Mouse (Mus musculus): ENCODE data around the gene Tmbim6. TPM values are rescaled to one million over a fixed set of nuclear protein-coding genes. Genes with fewer than 3 reads are reported as not detected.

The Tmbim6 gene
- polyA plus RNA-seq, 1 experiment from 2014 or later = 359 TPM

GRCm38 (mm10) chr15:99420521-99421014 is 27.9 kb downstream of the Tmbim6 start:
- no peaks in the 10 kb centered on the region for H3K9me3 ChIP-seq (replicated peaks; ENCODE audit: control insufficient read depth, low read length)
- H3K9ac ChIP-seq (ENCODE audit: low read depth, low read length) = no peak overlapping the region
- H3K36me3 ChIP-seq (ENCODE audit: control insufficient read depth, insufficient read depth) = no peaks in the 10 kb centered on the region
- peak overlapping the region; percentile 22 for H3K4me2 ChIP-seq (ENCODE audit: low read depth, low read length)
- 12% methylated on average over 12 of the region's 12 CpGs for WGBS (ENCODE audit: insufficient replicate concordance)
- peak; percentile 19; the same call in 1 of the 2 replicates for ATAC-seq (ENCODE audit: low read depth)
- H3K27ac ChIP-seq (ENCODE audit: low read length) = peak overlapping the region; percentile 43; the same call in 1 of the 2 replicates
- H3K27me3 ChIP-seq (ENCODE audit: control insufficient read depth, insufficient read depth, low read depth, low read length) = no peaks in the 10 kb centered on the region
- H3K4me1 ChIP-seq (ENCODE audit: control insufficient read depth, low read depth, low read length) = peaks cover 15% of the 10 kb centered on the region
- no peak overlapping the region for H3K4me3 ChIP-seq (ENCODE audit: low read depth, low read length)

- Histone ChIP-seq H3K27me3 (ENCODE audit: control insufficient read depth, insufficient read depth, low read depth, low read length) (no peaks in the 10 kb centered on the region), H3K27ac (ENCODE audit: low read length) (peak overlapping the region; percentile 43; the same call in 1 of the 2 replicates), H3K4me2 (ENCODE audit: low read depth, low read length) (peak overlapping the region; percentile 22), H3K9me3 (replicated peaks; ENCODE audit: control insufficient read depth, low read length) (no peaks in the 10 kb centered on the region), H3K9ac (ENCODE audit: low read depth, low read length) (no peak overlapping the region), H3K36me3 (ENCODE audit: control insufficient read depth, insufficient read depth) (no peaks in the 10 kb centered on the region), H3K4me3 (ENCODE audit: low read depth, low read length) (no peak overlapping the region), H3K4me1 (ENCODE audit: control insufficient read depth, low read depth, low read length) (peaks cover 14% of the 10 kb centered on the region)
- ATAC-seq (ENCODE audit: low read depth) = peak; percentile 22; the same call in 1 of the 2 replicates
- WGBS (ENCODE audit: insufficient replicate concordance) = 43% methylated on average over 9 of the region's 9 CpGs
These were observed 28.5 kb downstream of the Tmbim6 start for GRCm38 (mm10) chr15:99421152-99421551.

- WGBS (ENCODE audit: insufficient replicate concordance) = 56% methylated on average over 8 of the region's 8 CpGs
- no peak overlapping the region for H3K9ac ChIP-seq (ENCODE audit: low read depth, low read length)
- ATAC-seq (ENCODE audit: low read depth) = no peak
- peaks cover 10% of the 10 kb centered on the region for H3K4me1 ChIP-seq (ENCODE audit: control insufficient read depth, low read depth, low read length)
- no peak overlapping the region for H3K4me3 ChIP-seq (ENCODE audit: low read depth, low read length)
- H3K4me2 ChIP-seq (ENCODE audit: low read depth, low read length) = no peak overlapping the region
- H3K36me3 ChIP-seq (ENCODE audit: control insufficient read depth, insufficient read depth) = no peaks in the 10 kb centered on the region
- H3K27me3 ChIP-seq (ENCODE audit: control insufficient read depth, insufficient read depth, low read depth, low read length) = no peaks in the 10 kb centered on the region
- H3K27ac ChIP-seq (ENCODE audit: low read length) = no peak overlapping the region; the same call in 1 of the 2 replicates
- H3K9me3 ChIP-seq (replicated peaks; ENCODE audit: control insufficient read depth, low read length) = no peaks in the 10 kb centered on the region
These were observed 29.0 kb downstream of the Tmbim6 start for GRCm38 (mm10) chr15:99421676-99422075.

DNA sequence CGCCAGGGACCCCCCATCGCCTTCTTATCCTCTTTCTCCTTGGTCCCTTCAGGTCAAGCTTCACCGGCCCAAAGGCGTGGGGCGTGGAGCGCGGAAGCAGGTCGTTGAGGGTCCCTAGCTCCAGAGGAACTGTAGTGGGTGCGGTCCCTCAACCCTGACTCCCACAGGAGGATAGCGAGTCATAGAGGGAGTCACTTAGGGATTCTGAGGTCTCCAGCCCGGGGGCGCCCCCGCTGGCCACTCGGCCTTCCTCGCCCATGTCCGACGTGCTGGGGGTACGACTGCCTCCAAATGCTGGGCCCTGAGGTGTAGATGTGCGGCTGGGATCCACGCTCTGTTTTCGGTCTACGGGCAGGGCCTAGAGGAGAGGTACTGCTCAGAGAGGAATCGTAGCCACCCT is 29.9 kb downstream of the Tmbim6 start:
- H3K27me3 ChIP-seq (ENCODE audit: control insufficient read depth, insufficient read depth, low read depth, low read length) = no peaks in the 10 kb centered on the region
- no peak overlapping the region for H3K9ac ChIP-seq (ENCODE audit: low read depth, low read length)
- H3K36me3 ChIP-seq (ENCODE audit: control insufficient read depth, insufficient read depth) = no peaks in the 10 kb centered on the region
- H3K4me3 ChIP-seq (ENCODE audit: low read depth, low read length) = no peak overlapping the region
- no peak overlapping the region for H3K4me2 ChIP-seq (ENCODE audit: low read depth, low read length)
- H3K4me1 ChIP-seq (ENCODE audit: control insufficient read depth, low read depth, low read length) = peaks cover 6% of the 10 kb centered on the region
- H3K27ac ChIP-seq (ENCODE audit: low read length) = no peak overlapping the region
- no peaks in the 10 kb centered on the region for H3K9me3 ChIP-seq (replicated peaks; ENCODE audit: control insufficient read depth, low read length)
- whole genome bisulfite sequencing (ENCODE audit: insufficient replicate concordance) = 81% methylated on average over 23 of the region's 23 CpGs
- no peak for ATAC-seq (ENCODE audit: low read depth)

- no peak for ATAC-seq (ENCODE audit: low read depth)
- Histone ChIP-seq H3K9me3 (replicated peaks; ENCODE audit: control insufficient read depth, low read length) (no peaks in the 10 kb centered on the region), H3K4me3 (ENCODE audit: low read depth, low read length) (no peak overlapping the region)
These were observed 30.4 kb downstream of the Tmbim6 start for GRCm38 (mm10) chr15:99423131-99423530.

GRCm38 (mm10) chr15:99423884-99424283 is 31.2 kb downstream of the Tmbim6 start:
- no peaks in the 10 kb centered on the region for H3K9me3 ChIP-seq (replicated peaks; ENCODE audit: control insufficient read depth, low read length)
- no peak for ATAC-seq (ENCODE audit: low read depth)
- no peak overlapping the region for H3K27ac ChIP-seq (ENCODE audit: low read length)
- no peaks in the 10 kb centered on the region for H3K36me3 ChIP-seq (ENCODE audit: control insufficient read depth, insufficient read depth)
- H3K9ac ChIP-seq (ENCODE audit: low read depth, low read length) = no peak overlapping the region
- no peaks in the 10 kb centered on the region for H3K27me3 ChIP-seq (ENCODE audit: control insufficient read depth, insufficient read depth, low read depth, low read length)
- H3K4me2 ChIP-seq (ENCODE audit: low read depth, low read length) = no peak overlapping the region
- peaks cover 6% of the 10 kb centered on the region for H3K4me1 ChIP-seq (ENCODE audit: control insufficient read depth, low read depth, low read length)
- no peak overlapping the region for H3K4me3 ChIP-seq (ENCODE audit: low read depth, low read length)
- WGBS (ENCODE audit: insufficient replicate concordance) = 83% methylated on average over 9 of the region's 9 CpGs

More at GRCm38 (mm10) chr15:99423131-99423530, 30.4 kb downstream of the Tmbim6 start:
- no peaks in the 10 kb centered on the region for H3K27me3 ChIP-seq (ENCODE audit: control insufficient read depth, insufficient read depth, low read depth, low read length)
- no peaks in the 10 kb centered on the region for H3K36me3 ChIP-seq (ENCODE audit: control insufficient read depth, insufficient read depth)
- no peak overlapping the region for H3K4me2 ChIP-seq (ENCODE audit: low read depth, low read length)
- H3K27ac ChIP-seq (ENCODE audit: low read length) = no peak overlapping the region
- H3K4me1 ChIP-seq (ENCODE audit: control insufficient read depth, low read depth, low read length) = peaks cover 6% of the 10 kb centered on the region
- 73% methylated on average over 10 of the region's 10 CpGs for WGBS (ENCODE audit: insufficient replicate concordance)
- no peak overlapping the region for H3K9ac ChIP-seq (ENCODE audit: low read depth, low read length)

DNA sequence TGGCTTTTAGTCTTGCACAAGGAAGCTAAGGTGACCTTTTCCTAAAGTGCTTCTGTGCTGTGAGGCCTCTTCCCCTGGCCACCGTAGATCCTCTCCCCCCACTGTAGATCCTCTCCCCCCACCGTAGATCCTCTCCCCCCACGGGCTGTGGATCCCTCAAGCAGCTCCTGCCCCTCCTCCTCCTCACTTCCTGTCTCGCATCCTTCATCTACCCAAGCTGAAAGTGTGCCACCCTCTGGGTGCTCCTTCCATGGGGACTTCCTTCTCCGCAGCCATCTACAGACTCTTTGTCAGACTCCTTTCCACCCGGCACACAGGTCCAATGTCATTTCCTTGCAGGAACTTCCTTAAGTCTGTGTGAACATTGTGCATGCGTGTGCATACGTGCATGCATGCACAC is 37.7 kb downstream of the Tmbim6 start:
- Histone ChIP-seq H3K4me1 (ENCODE audit: control insufficient read depth, low read depth, low read length) (no peaks in the 10 kb centered on the region), H3K9ac (ENCODE audit: low read depth, low read length) (no peak overlapping the region), H3K9me3 (replicated peaks; ENCODE audit: control insufficient read depth, low read length) (no peaks in the 10 kb centered on the region), H3K4me3 (ENCODE audit: low read depth, low read length) (no peak overlapping the region), H3K27me3 (ENCODE audit: control insufficient read depth, insufficient read depth, low read depth, low read length) (no peaks in the 10 kb centered on the region), H3K36me3 (ENCODE audit: control insufficient read depth, insufficient read depth) (no peaks in the 10 kb centered on the region), H3K4me2 (ENCODE audit: low read depth, low read length) (no peak overlapping the region), H3K27ac (ENCODE audit: low read length) (no peak overlapping the region)
- WGBS (ENCODE audit: insufficient replicate concordance) = 59% methylated on average over 8 of the region's 8 CpGs
- ATAC-seq (ENCODE audit: low read depth) = no peak

DNA sequence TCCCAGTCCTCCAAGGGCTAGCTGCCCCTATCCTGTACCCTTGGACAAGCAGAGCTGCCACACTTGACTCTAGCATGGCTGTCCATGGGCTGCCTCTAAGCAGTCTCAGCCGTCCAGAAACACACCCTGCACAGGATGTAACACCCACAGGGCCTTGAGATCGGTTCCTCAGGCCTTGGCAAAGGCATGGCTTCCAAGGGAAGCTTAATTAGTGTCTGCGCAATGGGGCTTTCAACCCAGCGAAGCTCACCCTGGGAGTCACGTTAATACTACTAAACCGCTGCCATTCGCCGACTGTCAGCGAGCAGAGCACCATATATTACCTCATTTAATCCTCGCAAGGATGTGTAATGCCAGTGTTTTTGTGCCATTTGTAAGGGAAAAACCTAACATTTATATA is 38.4 kb downstream of the Tmbim6 start:
- Histone ChIP-seq H3K36me3 (ENCODE audit: control insufficient read depth, insufficient read depth) (no peaks in the 10 kb centered on the region), H3K27ac (ENCODE audit: low read length) (no peak overlapping the region), H3K9ac (ENCODE audit: low read depth, low read length) (no peak overlapping the region), H3K4me2 (ENCODE audit: low read depth, low read length) (no peak overlapping the region), H3K27me3 (ENCODE audit: control insufficient read depth, insufficient read depth, low read depth, low read length) (no peaks in the 10 kb centered on the region), H3K4me3 (ENCODE audit: low read depth, low read length) (no peak overlapping the region), H3K9me3 (replicated peaks; ENCODE audit: control insufficient read depth, low read length) (no peaks in the 10 kb centered on the region), H3K4me1 (ENCODE audit: control insufficient read depth, low read depth, low read length) (no peaks in the 10 kb centered on the region)
- no peak for ATAC-seq (ENCODE audit: low read depth)
- 81% methylated on average over 10 of the region's 10 CpGs for WGBS (ENCODE audit: insufficient replicate concordance)

DNA sequence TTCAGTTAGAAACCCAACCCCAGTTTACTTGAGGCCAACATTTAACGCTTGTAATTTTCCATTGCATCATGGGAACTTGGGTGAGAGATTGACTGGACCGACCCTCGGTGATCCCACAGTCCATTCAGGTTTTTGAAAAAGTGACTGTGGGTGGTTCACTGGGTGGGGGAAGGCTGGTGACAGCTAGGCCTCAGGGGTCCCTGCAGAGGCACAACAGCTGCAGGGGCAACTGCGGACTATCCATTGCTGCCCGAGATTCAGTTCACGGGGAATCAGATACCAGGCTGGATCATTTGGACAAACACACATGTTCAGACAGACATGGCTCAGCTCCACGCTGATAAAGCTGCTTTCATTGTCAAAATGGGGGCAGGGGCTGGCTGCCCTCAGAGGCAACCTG is 38.8 kb downstream of the Tmbim6 start:
- H3K27me3 ChIP-seq (ENCODE audit: control insufficient read depth, insufficient read depth, low read depth, low read length) = no peaks in the 10 kb centered on the region

More for the DNA sequence above, 38.8 kb downstream of the Tmbim6 start:
- Histone ChIP-seq H3K4me2 (ENCODE audit: low read depth, low read length) (no peak overlapping the region), H3K4me1 (ENCODE audit: control insufficient read depth, low read depth, low read length) (no peaks in the 10 kb centered on the region), H3K9ac (ENCODE audit: low read depth, low read length) (no peak overlapping the region), H3K4me3 (ENCODE audit: low read depth, low read length) (no peak overlapping the region), H3K27ac (ENCODE audit: low read length) (no peak overlapping the region), H3K9me3 (replicated peaks; ENCODE audit: control insufficient read depth, low read length) (no peaks in the 10 kb centered on the region), H3K36me3 (ENCODE audit: control insufficient read depth, insufficient read depth) (no peaks in the 10 kb centered on the region)
- 72% methylated on average over 7 of the region's 7 CpGs for WGBS (ENCODE audit: insufficient replicate concordance)
- no peak for ATAC-seq (ENCODE audit: low read depth)
